Mouse (Mus musculus) spleen, postnatal 14 days (tissue): ENCODE results near the gene Ankrd34a.

ENCODE experiments used
- DNase-seq, 2 experiments: peaks; one replicate each; pipeline ENCODE4 v3.0.0; 2021 to 2022; ENCODE audit warnings: low spot score in 2 of 2

Gene Ankrd34a

DNA sequence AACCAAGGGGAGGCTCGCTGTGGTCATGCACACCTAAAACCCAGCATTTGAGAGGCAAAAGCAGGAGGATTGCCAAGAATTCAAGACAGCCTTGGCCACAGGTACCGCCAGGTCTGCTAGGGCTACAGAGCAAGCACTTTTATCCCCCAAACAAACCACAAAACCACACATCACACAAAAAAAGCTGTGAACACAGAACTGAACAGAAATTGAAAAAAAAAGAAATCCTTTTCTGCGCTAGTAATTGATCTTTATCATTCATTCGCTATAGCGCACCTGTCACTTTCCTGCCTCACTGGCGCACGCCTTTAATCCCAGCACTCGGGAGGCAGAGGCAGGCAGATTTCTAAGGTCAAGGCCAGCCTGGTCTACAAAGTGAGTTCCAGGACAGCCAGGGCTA lies 33.2 kb upstream of the Ankrd34a start:
- no peak for DNase-seq

DNA sequence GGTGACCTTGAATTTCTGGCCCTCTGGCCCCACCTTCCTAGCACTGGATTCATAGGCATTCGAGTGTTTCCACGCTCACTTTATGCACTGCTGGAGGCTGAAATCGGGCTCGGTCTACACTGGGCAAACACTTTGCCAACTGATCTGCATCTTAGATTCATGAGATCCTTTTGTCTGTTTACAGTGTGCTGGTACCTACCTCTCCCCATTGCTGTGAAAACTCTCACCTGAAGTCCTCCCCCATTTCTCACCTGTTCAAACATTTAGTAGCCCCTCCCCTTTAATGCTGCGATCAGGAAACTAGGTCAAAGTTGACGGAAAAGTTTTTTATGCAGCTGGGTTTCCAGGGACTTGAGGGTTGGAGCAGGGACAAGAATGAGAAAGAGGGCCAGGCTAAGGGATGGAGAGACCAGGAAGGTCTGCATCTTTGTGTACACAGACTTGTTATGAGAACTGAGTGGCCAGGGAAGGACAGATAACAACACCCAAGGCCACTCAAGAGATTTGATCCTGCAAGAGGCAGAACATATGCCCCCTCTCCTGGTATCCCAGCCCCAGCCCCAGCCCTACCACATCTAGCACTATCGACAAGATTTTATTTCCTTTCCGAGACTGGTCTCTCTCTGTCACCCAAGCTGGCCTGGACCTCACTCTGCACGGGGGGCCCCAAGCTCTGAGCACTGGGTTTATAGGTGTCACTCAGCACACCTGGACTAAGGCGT lies 32.4 kb upstream of the Ankrd34a start:
- no peak for DNase-seq

DNA sequence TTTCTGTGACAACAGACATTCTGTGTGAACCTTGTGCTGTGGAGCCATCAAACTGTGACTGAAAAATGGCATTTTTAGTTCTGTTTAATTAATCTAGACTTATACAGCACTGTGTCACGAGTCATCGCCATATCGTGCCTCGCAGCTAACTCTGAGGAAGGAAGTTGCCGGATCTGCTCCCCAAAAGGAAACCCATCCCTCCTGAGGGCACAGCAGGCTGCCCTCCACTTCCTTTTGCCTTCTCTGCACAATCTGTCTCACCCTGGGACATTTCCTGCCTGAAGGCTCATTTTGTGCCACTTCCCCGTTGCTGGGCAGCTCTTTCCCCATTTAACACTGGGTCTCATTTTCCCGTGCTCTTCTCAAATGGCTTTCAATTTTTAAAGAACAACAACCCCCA lies 31.8 kb upstream of the Ankrd34a start:
- DNase-seq, result no peak

- no peak for DNase-seq
Measured at GRCm38 (mm10) chr3:96565105-96565504, 31.3 kb upstream of the Ankrd34a start.

- DNase-seq, result no peak
Measured at GRCm38 (mm10) chr3:96566661-96567450, 29.6 kb upstream of the Ankrd34a start.

DNA sequence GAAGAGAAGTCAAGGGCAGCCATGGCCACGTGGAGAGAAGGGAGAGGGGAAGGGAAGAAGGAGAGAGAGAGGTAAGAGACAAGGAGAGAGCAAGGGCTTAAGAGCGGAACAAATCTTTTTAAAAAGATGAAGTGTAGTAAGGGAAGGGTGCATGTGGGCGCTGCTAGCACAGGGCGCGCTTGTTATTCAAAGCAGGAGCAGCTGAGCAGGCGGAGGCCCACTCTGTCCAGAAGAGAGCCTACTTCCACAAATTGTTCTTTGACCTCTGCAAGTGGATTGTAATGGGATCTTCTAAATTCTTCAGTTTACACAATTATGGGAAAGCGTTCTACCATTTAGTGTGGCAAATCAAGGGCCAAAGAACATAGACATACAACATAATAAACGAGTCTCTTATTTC lies 27.8 kb upstream of the Ankrd34a start:
- no peak for DNase-seq

DNA sequence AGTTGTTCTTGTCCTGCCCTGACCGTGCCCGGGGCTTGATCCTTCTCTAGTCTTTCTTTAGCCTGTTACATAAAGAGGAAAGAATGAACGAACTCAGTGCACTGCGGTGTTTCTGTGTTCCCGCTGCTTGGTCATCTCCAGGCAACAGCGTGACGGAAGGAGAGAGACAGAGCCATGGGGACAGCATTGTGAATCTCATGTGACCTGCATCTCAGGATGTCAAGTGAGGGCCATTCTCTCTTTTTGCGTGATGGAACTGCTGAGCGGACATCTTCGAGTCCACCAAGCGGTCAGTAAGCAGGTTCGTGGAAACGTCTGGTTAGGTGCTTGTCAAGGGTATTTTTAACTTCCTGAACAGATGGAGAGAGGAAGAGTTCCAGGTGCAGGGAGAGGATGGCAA lies 26.9 kb upstream of the Ankrd34a start:
- no peak for DNase-seq

GRCm38 (mm10) chr3:96569966-96570605 lies 26.4 kb upstream of the Ankrd34a start:
- DNase-seq, result no peak

- DNase-seq, result no peak
Measured at GRCm38 (mm10) chr3:96570643-96571042, 25.8 kb upstream of the Ankrd34a start.

DNA sequence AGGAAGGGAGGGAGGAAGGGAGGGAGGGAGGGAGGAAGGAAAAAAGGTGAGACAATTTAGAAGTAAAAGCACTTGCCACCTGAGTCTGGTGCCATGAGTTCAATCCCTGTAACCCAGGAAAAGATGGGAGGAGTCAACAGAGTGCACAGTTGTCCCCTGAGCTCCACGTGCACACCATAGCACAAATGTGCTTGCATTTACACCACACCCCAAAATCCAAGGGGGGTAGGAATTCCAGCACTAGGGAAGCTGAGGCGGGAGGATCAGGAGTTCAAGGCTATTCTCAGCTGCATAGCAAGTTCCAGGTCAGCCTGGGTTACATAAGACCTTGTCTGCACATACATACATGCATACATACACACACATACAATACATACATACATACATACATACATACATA lies 25.1 kb upstream of the Ankrd34a start:
- no peak for DNase-seq

- no peak for DNase-seq
Measured at GRCm38 (mm10) chr3:96571896-96572698, 24.3 kb upstream of the Ankrd34a start.

- no peak for DNase-seq
Measured at GRCm38 (mm10) chr3:96573611-96574511, 22.6 kb upstream of the Ankrd34a start.

DNA sequence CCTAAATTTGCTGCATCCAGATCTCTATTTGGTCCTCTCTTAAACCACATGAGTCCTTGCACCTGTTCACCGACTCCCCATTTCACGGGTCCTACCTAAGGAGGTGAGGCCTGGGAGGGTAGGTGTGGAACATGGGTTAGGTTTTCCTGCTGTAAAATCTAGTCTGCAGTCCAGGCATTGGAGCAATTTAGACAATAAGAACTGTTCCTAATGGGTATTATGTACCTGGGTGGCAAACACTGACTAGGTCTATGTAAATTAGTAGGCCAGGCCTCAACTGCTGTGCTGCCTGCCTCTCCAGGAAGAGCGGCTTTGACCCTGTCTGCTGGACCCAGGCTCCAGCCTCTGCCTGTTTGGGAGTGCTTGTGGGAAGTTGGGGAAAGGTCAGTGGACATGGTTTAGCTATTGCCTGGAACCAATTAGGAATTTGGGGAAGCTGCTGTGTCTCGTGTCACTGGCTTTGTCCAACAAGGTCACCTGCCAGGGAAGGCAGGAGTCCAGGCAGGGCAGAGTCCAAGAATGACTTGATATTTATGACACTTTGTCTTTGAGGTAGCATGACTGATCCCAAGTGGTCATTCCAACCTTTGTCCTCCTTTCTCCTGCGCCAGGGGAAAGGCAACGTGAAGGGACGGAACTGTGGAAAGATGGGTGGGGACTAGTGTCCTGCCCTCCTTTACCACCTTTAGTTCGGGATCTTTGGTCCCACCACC lies 21.0 kb upstream of the Ankrd34a start:
- DNase-seq, result no peak

GRCm38 (mm10) chr3:96576005-96576658 lies 20.3 kb upstream of the Ankrd34a start:
- no peak for DNase-seq

DNA sequence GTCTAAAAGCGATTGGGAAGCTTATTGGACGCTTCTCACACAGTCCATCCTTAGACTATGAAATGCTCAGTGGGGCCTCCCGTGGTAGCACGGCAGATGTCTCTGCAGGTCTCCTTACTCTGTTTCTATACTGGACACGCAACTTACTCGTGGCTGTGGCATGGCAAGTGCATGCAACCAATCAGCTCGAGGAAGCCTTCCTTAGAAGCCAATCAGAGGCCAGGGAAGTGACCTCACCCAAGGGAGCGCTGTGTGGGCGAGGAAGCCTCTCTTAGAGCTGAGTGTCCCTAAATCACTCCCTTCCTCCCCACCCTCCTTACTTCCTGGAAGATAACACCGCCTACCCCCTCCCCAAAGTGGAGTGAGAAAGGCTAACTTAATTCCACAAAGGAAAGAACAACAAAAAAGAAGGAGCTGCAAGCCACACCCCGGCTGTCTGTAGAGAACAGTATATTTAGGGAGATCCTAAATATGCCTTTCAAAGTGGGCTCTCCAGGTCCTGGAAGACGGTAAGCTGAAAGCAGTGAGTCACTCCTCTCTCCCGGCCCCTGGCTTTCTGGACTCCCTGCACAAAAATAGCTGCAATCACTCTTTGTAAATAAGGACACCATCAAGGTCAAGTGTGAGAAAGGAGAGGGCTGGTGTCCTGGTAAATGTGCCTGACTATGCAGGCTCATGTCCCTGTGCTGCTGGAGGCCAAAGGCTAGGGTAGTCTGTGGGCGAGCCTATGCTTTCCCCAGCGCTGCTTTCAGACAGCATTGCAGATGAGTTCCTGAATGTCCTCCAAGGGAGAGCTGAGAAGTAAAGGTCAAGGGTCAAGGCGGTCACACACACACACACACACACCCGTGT lies 19.5 kb upstream of the Ankrd34a start, which contains the start of gene Gm16253:
Gm16253 (plus strand) TSS at position 295 of the 852 bp plus-strand sequence.
- peak; percentile 75 to 86 for DNase-seq

- DNase-seq, result no peak
Measured at GRCm38 (mm10) chr3:96577566-96577965, 18.9 kb upstream of the Ankrd34a start.

GRCm38 (mm10) chr3:96578561-96579238 lies 17.7 kb upstream of the Ankrd34a start:
- DNase-seq, result no peak

DNA sequence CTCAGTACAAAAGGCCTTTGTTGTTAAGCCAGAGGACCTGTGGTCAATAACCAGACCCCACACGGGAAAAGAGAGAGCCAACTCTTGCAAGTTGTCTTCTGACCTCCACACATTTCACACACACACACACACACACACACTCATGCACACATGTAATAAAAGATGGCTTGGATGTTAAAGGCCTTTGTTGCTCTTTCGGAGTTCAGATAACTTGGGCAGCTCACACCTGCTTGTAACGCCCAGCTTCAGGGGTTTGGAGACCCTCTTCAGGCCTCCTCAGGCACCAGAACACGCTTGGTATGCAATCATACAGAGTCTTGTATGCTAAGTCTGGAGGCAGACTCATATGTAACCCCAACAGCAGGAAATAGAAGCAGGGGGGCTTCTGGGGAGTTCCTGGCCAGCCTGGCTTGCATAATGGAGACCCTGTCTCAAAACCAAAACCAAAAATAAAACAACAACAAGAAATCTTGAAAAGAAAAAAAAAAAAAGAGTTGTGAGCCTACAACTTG lies 17.1 kb upstream of the Ankrd34a start:
- DNase-seq, result no peak
